Mouse (Mus musculus) CH12.LX (cell line): Measurements from ENCODE around the gene Dbi.
A peak's percentile ranks its signal among the peaks of the same experiment; 100 is the strongest.

Experiments used
- CTCF ChIP-seq, 2 experiments: IDR thresholded peaks in 1 of 2; conservative IDR thresholded peaks in 1 of 2; 2 replicates each; pipeline ENCODE4 v1.5.1; 2011 to 2012; ENCODE audit warnings: low read depth in 2 of 2, low read length in 2 of 2, improper control_type of control experiment in 1 of 2, inconsistent platforms in 1 of 2, mild to moderate bottlenecking in 1 of 2, moderate library complexity in 1 of 2
- E2F4 ChIP-seq: IDR thresholded peaks from 2 replicates; pipeline ENCODE4 v1.6.1; 2011; ENCODE audit warnings: low read depth, low read length, improper control_type of control experiment; ENCODE audit not compliant: insufficient replicate concordance
- POLR2A ChIP-seq: IDR thresholded peaks from 2 replicates; pipeline ENCODE4 v1.6.1; 2011; ENCODE audit warnings: low read depth, mild to moderate bottlenecking, improper control_type of control experiment, low read length
- SIN3A ChIP-seq: IDR thresholded peaks from 2 replicates; pipeline ENCODE4 v1.6.1; 2012; ENCODE audit warnings: low read length, improper control_type of control experiment, inconsistent platforms

DNA sequence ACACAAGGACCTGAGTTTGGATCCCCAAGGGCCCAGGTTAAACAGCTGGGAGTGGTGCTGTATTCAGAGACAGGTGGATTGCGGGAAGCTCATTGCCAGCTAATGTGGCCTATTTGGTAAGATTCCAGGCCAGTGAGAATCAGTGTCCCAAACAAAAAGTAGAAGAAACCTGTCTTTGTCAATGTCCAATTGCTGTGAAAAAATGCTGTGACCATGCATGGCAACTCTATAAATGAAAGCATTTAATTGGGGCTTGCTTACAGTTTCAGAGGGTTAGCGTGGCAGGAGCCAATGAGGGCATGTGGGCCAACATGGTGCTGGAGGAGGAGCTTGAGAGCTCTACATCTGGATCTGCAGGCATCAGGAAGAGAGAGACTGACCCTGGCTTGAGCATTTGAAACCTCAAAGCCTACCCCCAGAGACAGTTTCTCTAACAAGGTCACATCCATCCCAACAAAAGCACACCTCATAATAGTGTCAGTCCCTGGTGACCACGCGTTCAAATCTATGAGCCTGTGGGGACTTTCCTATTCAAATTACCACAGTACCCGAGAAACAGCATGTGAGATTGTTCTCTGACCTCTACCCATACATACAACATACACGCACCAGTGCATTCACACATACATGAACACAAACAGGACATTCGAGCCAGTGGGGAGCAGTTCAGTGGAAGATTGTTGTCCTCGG lies 24.8 kb upstream of the Dbi start:
- no peak for TF ChIP-seq POLR2A
- no peak for TF ChIP-seq CTCF (conservative IDR thresholded peaks at IDR 0.05 in 1 of 2, IDR thresholded peaks at IDR 0.05 in 1 of 2; ENCODE audit: low read depth in 2 of 2, low read length in 2 of 2)
- 0 out of 2 replicates have a peak, but pooled peaks have one; percentile 43 for TF ChIP-seq SIN3A
- no peak for TF ChIP-seq E2F4
